Mouse (Mus musculus) liver, postnatal 0 days (tissue): ENCODE measurements around the gene Rpl18.

Experiments
- CTCF ChIP-seq: sonication (generic); IDR thresholded peaks from 2 replicates; pipeline ENCODE4 v1.5.1; 2016; ENCODE audit warnings: antibody characterized with exemption, low read depth
- EP300 ChIP-seq: IDR thresholded peaks from 2 replicates; pipeline ENCODE4 v1.6.1; 2016; ENCODE audit warnings: antibody characterized with exemption, low read depth, mild to moderate bottlenecking

DNA sequence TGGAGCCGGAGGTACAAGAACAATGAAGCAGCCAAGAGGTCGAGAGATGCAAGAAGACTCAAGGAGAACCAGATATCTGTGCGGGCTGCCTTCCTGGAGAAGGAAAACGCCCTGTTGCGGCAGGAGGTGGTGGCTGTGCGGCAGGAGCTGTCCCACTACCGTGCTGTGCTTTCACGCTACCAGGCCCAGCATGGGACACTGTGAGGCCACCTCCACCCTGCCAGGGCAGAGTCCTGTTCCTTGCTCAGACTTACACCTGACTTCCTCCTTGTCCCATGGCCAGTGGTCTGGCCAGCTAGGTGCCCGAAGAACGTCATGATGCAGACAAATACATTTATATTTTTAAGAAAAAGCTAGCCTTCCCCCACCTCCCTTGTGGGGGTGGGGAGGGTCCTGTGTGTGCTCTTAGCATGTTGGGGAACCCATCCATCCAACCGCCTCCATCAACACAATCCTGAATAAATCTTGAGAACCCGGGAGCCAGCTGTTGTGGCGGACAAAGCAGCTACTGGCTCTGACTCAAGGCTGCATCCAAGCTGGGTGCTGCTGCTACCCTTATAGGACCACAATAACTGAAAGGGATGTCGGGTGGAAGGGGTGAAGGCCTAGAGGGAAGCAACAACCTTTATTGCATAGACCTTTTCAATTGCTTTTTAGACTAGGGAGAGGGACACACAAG is 5.4 kb upstream of the Rpl18 start:
- TF ChIP-seq CTCF (no peak), EP300 (no peak)
